Mouse (Mus musculus) myocyte (in vitro differentiated cells): ENCODE results near the gene Ubald2. TPM values are rescaled to one million over a fixed set of nuclear protein-coding genes. Genes with fewer than 3 reads are reported as not detected.
A peak's percentile ranks its signal among the peaks of the same experiment; 100 is the strongest.

Experiments used
- H3K27me3 ChIP-seq: one replicate; pipeline ENCODE4 v1.6.1; 2011; ENCODE audit not compliant: control insufficient read depth, insufficient read depth, insufficient read length
- H3K36me3 ChIP-seq: one replicate; pipeline ENCODE4 v1.6.1; 2011; ENCODE audit not compliant: control insufficient read depth, insufficient read depth
- H3K4me2 ChIP-seq: one replicate; pipeline ENCODE4 v1.6.1; 2011; ENCODE audit warnings: low read depth, control low read depth
- H3K4me3 ChIP-seq: one replicate; pipeline ENCODE4 v1.5.1; 2011; ENCODE audit warnings: mild to moderate bottlenecking, control low read depth, moderate library complexity
- H3K79me2 ChIP-seq: one replicate; pipeline ENCODE4 v1.6.1; 2011; ENCODE audit not compliant: control insufficient read depth, insufficient read depth
- H3ac ChIP-seq: one replicate; pipeline ENCODE4 v1.6.1; 2011; ENCODE audit not compliant: control insufficient read depth, insufficient read length
- CEBPB ChIP-seq: IDR thresholded peaks from 2 replicates; pipeline ENCODE4 v1.6.1; 2011; ENCODE audit warnings: mild to moderate bottlenecking, moderate library complexity; ENCODE audit not compliant: poor library complexity, insufficient read depth, severe bottlenecking
- E2F4 ChIP-seq: IDR thresholded peaks from one replicate; pipeline ENCODE4 v1.6.1; 2011; ENCODE audit warnings: mild to moderate bottlenecking, control low read depth, moderate library complexity; ENCODE audit not compliant: insufficient read depth
- MAX ChIP-seq: IDR thresholded peaks from one replicate; pipeline ENCODE4 v1.6.1; 2011; ENCODE audit warnings: low read depth, mild to moderate bottlenecking, control low read depth
- MYOD1 ChIP-seq, 3 experiments: IDR thresholded peaks; one replicate each; pipeline ENCODE4 v1.6.1; 2011; ENCODE audit warnings: control low read depth in 2 of 3, low read depth in 2 of 3, mild to moderate bottlenecking in 2 of 3, moderate library complexity in 1 of 3; ENCODE audit not compliant: insufficient read length in 2 of 3, control insufficient read depth in 1 of 3
- MYOG ChIP-seq, 3 experiments: IDR thresholded peaks; one replicate each; pipeline ENCODE4 v1.6.1; 2011; ENCODE audit warnings: control low read depth in 2 of 3, low read depth in 2 of 3, mild to moderate bottlenecking in 2 of 3; ENCODE audit not compliant: insufficient read length in 2 of 3, control insufficient read depth in 1 of 3, insufficient read depth in 1 of 3
- POLR2A ChIP-seq: IDR thresholded peaks from one replicate; pipeline ENCODE4 v1.6.1; 2011; ENCODE audit warnings: low read depth, mild to moderate bottlenecking, control low read depth, moderate library complexity; ENCODE audit not compliant: insufficient read length
- POLR2AphosphoS2 ChIP-seq: IDR thresholded peaks from one replicate; pipeline ENCODE4 v1.6.1; 2011; ENCODE audit warnings: low read depth, control low read depth; ENCODE audit not compliant: insufficient read length
- REST ChIP-seq: IDR thresholded peaks from one replicate; pipeline ENCODE4 v1.6.1; 2011; ENCODE audit warnings: mild to moderate bottlenecking, control low read depth, moderate library complexity; ENCODE audit not compliant: insufficient read depth, insufficient read length
- SRF ChIP-seq: IDR thresholded peaks from one replicate; pipeline ENCODE4 v1.6.1; 2011; ENCODE audit warnings: low read depth; ENCODE audit not compliant: control insufficient read depth, insufficient read length
- TCF12 ChIP-seq: IDR thresholded peaks from one replicate; pipeline ENCODE4 v1.6.1; 2011; ENCODE audit warnings: mild to moderate bottlenecking, control low read depth; ENCODE audit not compliant: poor library complexity, insufficient read depth, severe bottlenecking
- TCF3 ChIP-seq: IDR thresholded peaks from one replicate; pipeline ENCODE4 v1.6.1; 2011; ENCODE audit warnings: low read depth, control low read depth; ENCODE audit not compliant: insufficient read length
- USF1 ChIP-seq: IDR thresholded peaks from one replicate; pipeline ENCODE4 v1.6.1; 2011; ENCODE audit warnings: low read depth, mild to moderate bottlenecking, control low read depth, moderate library complexity
- polyA plus RNA-seq: library from polyadenylated mRNA; unstranded; fragments of >200 nt; fragmentation: generic; extraction: Trizol; gene quantifications from one replicate; pipeline ENCODE4 v1.2.1, GENCODE M21; 2012; ENCODE audit warnings: missing spikeins

Ubald2 gene
- polyA plus RNA-seq, 1 experiment, result 120 TPM

GRCm38 (mm10) chr11:116436725-116437331 lies 2.9 kb downstream of the Ubald2 start:
- no peak overlapping the region for H3K4me3 ChIP-seq
- no peak for TF ChIP-seq REST
- no peak for TF ChIP-seq MYOG (IDR thresholded peaks at IDR 0.05; ENCODE audit: control insufficient read depth in 1 of 3, insufficient read depth in 1 of 3, insufficient read length in 2 of 3, low read depth in 2 of 3)
- peak; percentile 18 for TF ChIP-seq POLR2AphosphoS2
- TF ChIP-seq POLR2A, result no peak
- TF ChIP-seq USF1, result no peak
- no peak for TF ChIP-seq TCF12
- no peak for TF ChIP-seq CEBPB
- no peak for TF ChIP-seq MAX
- TF ChIP-seq SRF, result no peak
- TF ChIP-seq TCF3, result no peak
- peak in 1 of 3 experiments; percentile 26 for TF ChIP-seq MYOD1 (IDR thresholded peaks at IDR 0.05; ENCODE audit: control insufficient read depth in 1 of 3, insufficient read length in 2 of 3, low read depth in 2 of 3)
- TF ChIP-seq E2F4, result no peak
- H3K4me2 ChIP-seq, result peak overlapping the region; percentile 38
- H3K36me3 ChIP-seq, result no peaks in the 10 kb centered on the region
- no peaks in the 10 kb centered on the region for H3K27me3 ChIP-seq
- peaks cover 18% of the 10 kb centered on the region for H3K79me2 ChIP-seq
- no peak overlapping the region for H3ac ChIP-seq

- H3K27me3 ChIP-seq, result no peaks in the 10 kb centered on the region
- no peaks in the 10 kb centered on the region for H3K36me3 ChIP-seq
- no peak overlapping the region for H3ac ChIP-seq
- H3K4me2 ChIP-seq, result no peak overlapping the region
- no peak for TF ChIP-seq CEBPB
- no peak for TF ChIP-seq MAX
- TF ChIP-seq SRF, result no peak
- TF ChIP-seq POLR2A, result no peak
- no peak for TF ChIP-seq USF1
- TF ChIP-seq TCF12, result no peak
- TF ChIP-seq E2F4, result no peak
- no peak overlapping the region for H3K4me3 ChIP-seq
- peaks cover 18% of the 10 kb centered on the region for H3K79me2 ChIP-seq
Measured at GRCm38 (mm10) chr11:116437541-116437940, 3.6 kb downstream of the Ubald2 start.

DNA sequence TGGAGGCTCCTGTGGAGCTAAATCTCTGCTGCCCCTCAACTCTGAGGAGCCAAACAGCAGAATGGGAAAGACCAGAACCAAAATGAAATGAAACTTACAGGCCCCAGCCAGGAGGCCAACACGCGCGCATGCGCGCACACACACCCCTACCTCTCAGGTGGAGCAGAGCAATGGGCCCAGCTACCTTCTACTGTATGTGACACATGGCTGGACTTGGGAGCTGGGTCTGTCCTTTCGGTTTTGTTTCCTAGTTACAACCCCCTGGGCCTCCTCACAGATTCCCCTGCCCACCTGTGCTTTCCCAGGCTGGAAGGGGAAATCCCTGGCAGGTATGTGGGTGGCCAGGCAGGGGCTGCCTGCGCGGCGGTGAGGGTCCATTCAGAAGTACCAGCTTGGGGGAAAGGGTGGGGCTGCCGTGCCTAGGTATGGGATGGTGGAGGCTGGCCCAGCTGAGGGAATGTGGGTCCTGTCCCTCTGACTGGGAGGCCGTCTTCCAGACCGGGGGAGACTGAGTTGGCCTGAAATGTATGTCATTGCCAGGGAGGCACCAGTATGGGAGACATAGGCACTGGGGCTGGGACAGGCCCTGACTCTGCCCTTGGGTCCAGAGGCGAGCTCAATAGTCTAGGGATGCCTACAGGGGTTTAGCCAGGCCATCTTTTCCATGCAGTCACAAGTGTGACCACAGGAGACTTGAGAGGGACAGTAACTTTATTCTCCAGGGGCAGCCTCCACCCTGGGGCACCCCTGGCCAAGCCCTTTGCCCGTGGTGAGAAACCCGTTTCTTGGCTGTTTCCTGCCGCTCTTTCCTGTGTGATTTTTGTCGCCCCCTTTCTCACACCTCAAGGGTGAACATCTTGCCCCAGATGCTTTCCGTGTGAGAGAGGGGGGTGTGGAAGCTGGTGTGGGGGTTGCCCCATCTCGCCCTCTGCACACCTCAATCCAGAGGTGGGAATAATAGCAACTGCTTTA lies 5.7 kb downstream of the Ubald2 start:
- Histone ChIP-seq H3K36me3 (no peaks in the 10 kb centered on the region), H3K4me2 (no peak overlapping the region), H3K27me3 (no peaks in the 10 kb centered on the region), H3K4me3 (no peak overlapping the region), H3ac (no peak overlapping the region), H3K79me2 (peaks cover 17% of the 10 kb centered on the region)
- TF ChIP-seq POLR2AphosphoS2 (peak; percentile 81), MAX (no peak), E2F4 (no peak), SRF (no peak), TCF3 (no peak), CEBPB (no peak), USF1 (no peak), MYOG (IDR thresholded peaks at IDR 0.05; ENCODE audit: control insufficient read depth in 1 of 3, insufficient read depth in 1 of 3, insufficient read length in 2 of 3, low read depth in 2 of 3) (no peak), TCF12 (no peak), MYOD1 (IDR thresholded peaks at IDR 0.05; ENCODE audit: control insufficient read depth in 1 of 3, insufficient read length in 2 of 3, low read depth in 2 of 3) (no peak), REST (no peak), POLR2A (peak; percentile 9)

DNA sequence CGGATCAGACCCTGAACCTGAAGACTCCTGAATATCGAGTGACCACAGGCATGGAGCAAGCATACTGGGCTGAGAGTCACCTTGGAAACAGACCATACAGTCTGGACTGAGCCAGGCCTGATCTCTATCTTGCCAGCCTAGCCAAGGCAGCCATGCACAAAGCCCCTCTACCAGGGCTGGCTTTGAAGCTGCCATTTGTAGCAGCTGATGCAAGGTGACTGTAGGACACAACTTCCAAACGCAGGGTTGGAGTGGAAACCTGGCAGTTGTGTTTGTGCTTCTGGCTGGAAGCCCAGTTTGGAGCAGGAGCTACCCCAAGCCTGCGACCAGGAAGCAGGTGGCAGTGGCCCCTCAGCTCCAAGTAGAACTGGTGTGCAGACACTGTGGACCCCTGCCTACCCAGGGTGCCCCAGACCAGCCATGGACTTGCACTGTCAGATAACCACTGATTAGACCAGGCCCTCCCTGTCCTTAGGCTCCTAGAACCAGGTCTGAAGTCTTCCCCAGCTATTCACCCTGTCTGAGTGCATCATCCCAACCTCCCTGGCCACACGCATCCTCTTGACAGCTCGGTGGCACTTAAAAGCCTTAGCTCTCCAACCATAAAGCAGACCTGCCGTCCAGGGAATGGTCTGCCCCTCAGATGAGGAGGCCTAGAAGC lies 6.6 kb downstream of the Ubald2 start:
- no peak overlapping the region for H3ac ChIP-seq
- TF ChIP-seq TCF12 (no peak), POLR2AphosphoS2 (peak; percentile 58), TCF3 (no peak), POLR2A (peak; percentile 16)
- peaks cover 11% of the 10 kb centered on the region for H3K79me2 ChIP-seq
- no peaks in the 10 kb centered on the region for H3K36me3 ChIP-seq
- H3K27me3 ChIP-seq, result no peaks in the 10 kb centered on the region
- no peak overlapping the region for H3K4me2 ChIP-seq
- H3K4me3 ChIP-seq, result no peak overlapping the region
